Mouse (Mus musculus) c-Kit-negative CD71-positive TER-119-positive erythroid progenitor cells, embryonic 14.5 days (primary cell): ENCODE results near the gene Cldn10.
A peak's percentile ranks its signal among the peaks of the same experiment; 100 is the strongest.
"Not testable (repeated sequence)": the region's sequence is repeated elsewhere in the genome, so short reads cannot be mapped to it uniquely, and the experiment has no call there.

Source experiments
- DNase-seq: peaks from one replicate; pipeline ENCODE4 v3.0.0-alpha.2; 2013; ENCODE audit warnings: low read depth, low spot score

The Cldn10 gene

GRCm38 (mm10) chr14:118781601-118782000, 6.1 kb upstream of the Cldn10 start:
- no peak for DNase-seq

- DNase-seq: no peak
Measured at GRCm38 (mm10) chr14:118782241-118782640, 5.5 kb upstream of the Cldn10 start.

- no peak for DNase-seq
Measured at GRCm38 (mm10) chr14:118783326-118783935, 4.3 kb upstream of the Cldn10 start.

- no peak for DNase-seq
Measured at GRCm38 (mm10) chr14:118790217-118790616, 2.5 kb downstream of the Cldn10 start.

DNA sequence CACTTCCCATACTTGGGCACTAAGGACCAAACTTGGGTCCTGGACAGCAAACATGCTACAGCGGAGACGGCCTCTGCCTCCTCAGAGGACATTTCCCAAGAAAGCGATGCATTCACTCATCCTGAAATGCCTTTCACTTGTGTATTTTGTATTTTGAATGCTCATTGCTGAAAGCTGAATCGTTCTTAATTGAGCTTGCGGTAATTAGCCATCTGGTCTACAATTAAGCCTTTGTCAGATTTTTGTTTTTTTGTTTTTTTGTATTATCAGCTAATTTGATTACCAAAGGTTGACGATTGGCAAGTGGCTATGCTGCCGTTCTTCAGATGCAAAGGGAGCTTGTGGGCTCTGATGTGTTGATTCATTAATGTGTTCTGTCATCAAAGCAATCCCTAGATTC, 5.2 kb downstream of the Cldn10 start:
- DNase-seq: no peak

GRCm38 (mm10) chr14:118793416-118793815, 5.7 kb downstream of the Cldn10 start:
- no peak for DNase-seq

DNA sequence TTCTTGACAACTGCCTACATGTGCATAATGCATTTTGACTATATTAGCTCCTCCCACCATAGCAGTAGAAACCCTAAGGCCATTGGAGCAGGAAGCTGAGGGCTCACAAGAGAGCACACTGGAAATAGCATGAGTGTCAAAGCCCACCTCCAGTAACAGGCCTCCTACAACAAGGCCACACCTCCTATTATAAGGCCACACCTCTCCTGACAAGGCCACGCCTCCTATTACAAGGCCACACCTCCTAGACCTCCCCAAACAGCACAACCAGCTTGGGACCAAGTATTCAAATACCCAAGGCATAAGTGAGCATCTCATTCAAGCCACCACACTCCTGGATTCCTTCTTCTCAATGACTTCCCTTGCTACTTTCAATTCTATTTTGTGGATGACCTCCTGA, 6.5 kb downstream of the Cldn10 start:
- DNase-seq: peak; percentile 63

DNA sequence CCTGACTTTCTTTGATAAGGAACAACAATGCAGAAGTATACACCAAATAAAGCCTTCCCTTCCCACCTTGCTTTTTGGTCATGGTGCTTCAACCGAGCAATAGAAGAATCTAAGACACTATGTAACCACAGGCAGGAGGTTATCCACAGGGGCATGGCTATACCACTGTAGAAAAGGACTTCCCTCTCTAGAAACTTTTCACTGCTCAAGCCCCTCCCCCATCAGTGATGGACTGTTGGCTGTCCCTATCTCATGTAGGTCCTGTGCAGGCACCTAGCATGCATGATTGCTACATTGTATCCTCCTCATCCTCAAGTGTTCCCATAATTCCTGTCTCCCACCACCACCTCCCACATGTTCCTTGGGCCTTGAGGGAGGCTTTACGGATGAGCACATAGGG, 7.2 kb downstream of the Cldn10 start:
- DNase-seq: peak; percentile 48

GRCm38 (mm10) chr14:118795915-118796693, 8.4 kb downstream of the Cldn10 start:
- peak; percentile 88 for DNase-seq

DNA sequence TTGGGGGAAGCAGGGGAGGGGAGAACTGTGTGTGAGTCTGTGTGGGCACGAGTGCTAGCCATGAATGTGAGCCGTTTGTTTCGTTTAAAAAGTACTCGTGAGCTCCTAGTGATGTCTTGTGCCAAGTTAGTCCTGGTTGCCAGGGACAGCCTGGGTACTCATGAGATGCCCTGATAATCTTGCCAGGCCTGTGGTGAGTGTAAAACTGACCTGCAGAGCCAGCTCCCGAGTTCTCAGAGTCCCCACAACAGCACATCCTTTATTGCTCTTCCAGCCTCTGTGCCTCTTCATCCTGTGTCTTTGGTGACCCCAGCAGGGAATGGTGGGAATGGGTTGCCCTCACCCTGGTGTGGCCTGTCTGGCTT, 9.0 kb downstream of the Cldn10 start:
- no peak for DNase-seq

- DNase-seq: peak; percentile 52
Measured at GRCm38 (mm10) chr14:118797270-118797669, 9.6 kb downstream of the Cldn10 start.

DNA sequence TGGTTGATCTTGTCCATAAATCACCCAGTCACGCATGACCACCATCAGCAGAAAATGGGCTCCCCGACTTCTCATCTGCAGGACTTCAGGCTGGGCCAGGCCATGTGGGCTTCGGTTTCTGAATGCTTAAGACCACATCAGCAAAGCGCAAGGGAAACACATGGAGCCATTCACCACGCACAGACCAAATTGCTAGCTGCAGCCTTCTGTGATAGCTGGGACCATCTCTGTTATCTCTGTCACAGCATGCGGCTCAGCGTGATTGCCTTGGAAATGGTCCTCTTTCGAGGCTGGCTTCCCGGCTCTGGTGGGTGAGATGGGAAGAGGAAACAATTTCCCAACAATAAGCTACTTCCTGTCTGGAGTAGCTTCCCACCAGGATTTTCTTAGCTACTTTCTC, 12.2 kb downstream of the Cldn10 start:
- no peak for DNase-seq

GRCm38 (mm10) chr14:118803936-118804335, 16.2 kb downstream of the Cldn10 start:
- DNase-seq: no peak

DNA sequence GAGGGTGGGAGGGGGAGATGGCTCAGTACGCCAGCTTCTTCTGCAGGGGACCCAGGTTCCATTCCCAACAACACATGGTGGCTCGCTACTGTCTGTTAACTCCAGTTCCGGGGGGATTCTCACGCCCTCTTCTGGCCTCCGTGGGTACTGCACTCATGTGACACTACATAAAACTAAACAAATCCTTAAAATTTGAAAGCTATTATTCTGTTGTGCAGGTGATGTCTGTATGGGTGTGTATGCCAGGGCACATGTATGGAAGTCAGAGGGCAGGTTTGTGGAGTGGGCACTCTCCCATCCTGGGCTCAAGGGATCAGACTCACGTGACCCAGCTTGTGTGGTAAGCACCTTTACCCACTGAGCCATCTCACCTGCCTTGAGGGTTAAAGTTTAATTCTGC, 16.6 kb downstream of the Cldn10 start:
- peak; percentile 54 for DNase-seq

- DNase-seq: no peak
Measured at GRCm38 (mm10) chr14:118807653-118808052, 19.9 kb downstream of the Cldn10 start.

GRCm38 (mm10) chr14:118808183-118808582, 20.5 kb downstream of the Cldn10 start:
- DNase-seq: not testable (repeated sequence)

DNA sequence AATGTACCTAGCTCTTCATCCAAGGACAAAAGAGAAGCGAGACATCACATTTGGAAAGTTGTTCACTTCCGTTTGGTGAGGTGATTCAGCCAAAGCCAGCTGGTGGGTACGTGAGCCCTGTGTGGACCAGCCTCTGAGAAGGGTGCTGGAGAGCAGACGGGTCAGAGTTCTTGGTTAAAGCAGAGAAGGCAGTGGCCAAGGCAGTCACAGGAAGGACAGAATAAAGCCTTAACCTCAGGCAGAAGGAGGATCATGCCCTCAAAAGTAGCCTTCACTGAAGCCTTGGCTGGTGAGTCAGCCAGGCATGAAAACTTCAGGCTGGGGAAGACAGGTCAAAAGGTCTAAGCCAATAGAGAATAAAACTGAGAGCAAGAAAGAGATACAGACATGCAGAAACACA, 22.0 kb downstream of the Cldn10 start:
- DNase-seq: no peak

- not testable (repeated sequence) for DNase-seq
Measured at GRCm38 (mm10) chr14:118811256-118811655, 23.5 kb downstream of the Cldn10 start.

- no peak for DNase-seq
Measured at GRCm38 (mm10) chr14:118813111-118813510, 25.4 kb downstream of the Cldn10 start.

- peak; percentile 78 for DNase-seq
Measured at GRCm38 (mm10) chr14:118816503-118816902, 28.8 kb downstream of the Cldn10 start.

DNA sequence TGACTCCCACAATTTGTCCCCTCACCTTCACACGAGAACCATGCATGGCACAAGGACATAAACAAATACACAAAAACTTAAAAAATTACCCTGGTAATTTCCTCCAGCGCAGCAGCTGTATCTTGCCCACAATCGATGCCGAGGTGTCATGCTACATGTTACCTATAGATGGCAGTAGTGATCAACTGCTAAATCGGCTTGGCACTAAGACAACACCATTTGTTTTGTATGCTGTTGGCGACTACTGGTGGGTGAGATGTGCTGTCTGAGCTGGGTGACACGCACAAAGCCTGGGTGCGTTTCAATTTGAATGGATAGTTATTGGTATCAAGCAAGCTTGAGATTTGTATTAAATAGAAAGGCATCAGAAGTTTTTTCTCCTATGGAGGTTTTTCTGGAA, 32.4 kb downstream of the Cldn10 start:
- no peak for DNase-seq

GRCm38 (mm10) chr14:118822816-118823215, 35.1 kb downstream of the Cldn10 start:
- no peak for DNase-seq

GRCm38 (mm10) chr14:118823313-118823712, 35.6 kb downstream of the Cldn10 start:
- no peak for DNase-seq
